Mouse (Mus musculus): ENCODE data around the gene Dpagt1.
A peak's percentile ranks its signal among the peaks of the same experiment; 100 is the strongest.
"Not testable (repeated sequence)": the region's sequence is repeated elsewhere in the genome, so short reads cannot be mapped to it uniquely, and the experiment has no call there.

Dpagt1 gene

GRCm38 (mm10) chr9:44325768-44326370, at the start of gene Dpagt1:
Dpagt1 (plus strand) TSS chr9:44326019.
- no peak for DNase-seq (ENCODE audit: low read depth, low spot score)

- DNase-seq (ENCODE audit: low read depth, low spot score): no peak
Measured at GRCm38 (mm10) chr9:44283183-44283582, 42.6 kb upstream of the Dpagt1 start.

GRCm38 (mm10) chr9:44286256-44286850, 39.5 kb upstream of the Dpagt1 start:
- no peak for DNase-seq (ENCODE audit: low read depth, low spot score)

GRCm38 (mm10) chr9:44287003-44287400, 38.8 kb upstream of the Dpagt1 start:
- DNase-seq (ENCODE audit: low read depth, low spot score): no peak

- peak; percentile 34 for DNase-seq (ENCODE audit: low read depth, low spot score)
Measured at GRCm38 (mm10) chr9:44287401-44288075, 38.3 kb upstream of the Dpagt1 start.

GRCm38 (mm10) chr9:44288076-44288958, 37.5 kb upstream of the Dpagt1 start, which contains the start of gene Abcg4:
Abcg4 (minus strand) TSS chr9:44288615.
- DNase-seq (ENCODE audit: low read depth, low spot score): peak; percentile 41

- no peak for DNase-seq (ENCODE audit: low read depth, low spot score)
Measured at GRCm38 (mm10) chr9:44288959-44289291, 36.9 kb upstream of the Dpagt1 start.

- DNase-seq (ENCODE audit: low read depth, low spot score): peak; percentile 80
Measured at GRCm38 (mm10) chr9:44292490-44292889, 33.3 kb upstream of the Dpagt1 start.

GRCm38 (mm10) chr9:44300001-44300400, 25.8 kb upstream of the Dpagt1 start:
- DNase-seq (ENCODE audit: low read depth, low spot score): not testable (repeated sequence)

- peak; percentile 99 for DNase-seq (ENCODE audit: low read depth, low spot score)
Measured at GRCm38 (mm10) chr9:44305466-44306079, 20.2 kb upstream of the Dpagt1 start, which contains the start of gene Hinfp. Hinfp (minus strand) TSS chr9:44305671.

- no peak for DNase-seq (ENCODE audit: low read depth, low spot score)
Measured at GRCm38 (mm10) chr9:44306532-44306931, 19.3 kb upstream of the Dpagt1 start.

- no peak for DNase-seq (ENCODE audit: low read depth, low spot score)
Measured at GRCm38 (mm10) chr9:44307248-44307647, 18.6 kb upstream of the Dpagt1 start.

- no peak for DNase-seq (ENCODE audit: low read depth, low spot score)
Measured at GRCm38 (mm10) chr9:44309756-44310155, 16.1 kb upstream of the Dpagt1 start.

- no peak for DNase-seq (ENCODE audit: low read depth, low spot score)
Measured at GRCm38 (mm10) chr9:44310750-44311135, 15.1 kb upstream of the Dpagt1 start.

GRCm38 (mm10) chr9:44311136-44312134, 14.4 kb upstream of the Dpagt1 start:
- no peak for DNase-seq (ENCODE audit: low read depth, low spot score)

GRCm38 (mm10) chr9:44313476-44314256, 12.2 kb upstream of the Dpagt1 start:
- DNase-seq (ENCODE audit: low read depth, low spot score): no peak

- DNase-seq (ENCODE audit: low read depth, low spot score): no peak
Measured at GRCm38 (mm10) chr9:44314257-44314547, 11.6 kb upstream of the Dpagt1 start.

GRCm38 (mm10) chr9:44314910-44315309, 10.9 kb upstream of the Dpagt1 start:
- DNase-seq (ENCODE audit: low read depth, low spot score): no peak

GRCm38 (mm10) chr9:44317452-44317851, 8.4 kb upstream of the Dpagt1 start:
- DNase-seq (ENCODE audit: low read depth, low spot score): no peak
